Mouse (Mus musculus): Measurements from ENCODE around the gene Tsc22d2. TPM values are rescaled to one million over a fixed set of nuclear protein-coding genes. Genes with fewer than 3 reads are reported as not detected.

Gene Tsc22d2
- 9.2 and 9.7 TPM in 2 replicates for polyA plus RNA-seq (2014; fragmentation: Nextera tagmentation; extraction: Ambion mirVana)

GRCm38 (mm10) chr3:58414234-58414938 lies at the start of gene Tsc22d2:
Gene Tsc22d2 (plus strand): TSS chr3:58414715.
- peak within 1 kb of the TSS; percentile 97 for H3K9ac ChIP-seq (ENCODE audit: low read length)
- under 1% methylated on average over 52 of the region's 52 CpGs for WGBS
- peak within 1 kb of the TSS; percentile 98 for H3K4me2 ChIP-seq (ENCODE audit: low read length)
- H3K4me1 ChIP-seq (ENCODE audit: control insufficient read depth, insufficient read depth, low read length), result peaks cover 13% of the 10 kb centered on the region
- H3K27ac ChIP-seq (ENCODE audit: low read depth, low read length), result peak within 1 kb of the TSS; percentile 98
- H3K27me3 ChIP-seq (replicated peaks; ENCODE audit: control insufficient read depth, insufficient read depth, low read length), result no peaks in the 10 kb centered on the region
- peak within 1 kb of the TSS; percentile 99 for H3K4me3 ChIP-seq (ENCODE audit: low read depth, low read length)
- DNase-seq (ENCODE audit: low spot score) (peak; percentile 95), ATAC-seq (peak; percentile 83)
- H3K9me3 ChIP-seq (replicated peaks; ENCODE audit: control insufficient read depth, low read length), result no peaks in the 10 kb centered on the region
- H3K36me3 ChIP-seq (ENCODE audit: control insufficient read depth, insufficient read depth, low read length), result no peaks in the 10 kb centered on the region

- H3K27ac ChIP-seq (ENCODE audit: low read depth, low read length), result no peak overlapping the region
- no peak for ATAC-seq
- no peaks in the 10 kb centered on the region for H3K36me3 ChIP-seq (ENCODE audit: control insufficient read depth, insufficient read depth, low read length)
- no peak for DNase-seq (ENCODE audit: low spot score)
- H3K4me2 ChIP-seq (ENCODE audit: low read length), result no peak overlapping the region
- H3K4me1 ChIP-seq (ENCODE audit: control insufficient read depth, insufficient read depth, low read length), result peaks cover 1% of the 10 kb centered on the region; the same call in 1 of the 2 replicates
- no peaks in the 10 kb centered on the region for H3K27me3 ChIP-seq (replicated peaks; ENCODE audit: control insufficient read depth, insufficient read depth, low read length)
- no peak overlapping the region for H3K4me3 ChIP-seq (ENCODE audit: low read depth, low read length)
- WGBS, result 75% methylated on average over 3 of the region's 3 CpGs
- H3K9me3 ChIP-seq (replicated peaks; ENCODE audit: control insufficient read depth, low read length), result no peaks in the 10 kb centered on the region
- H3K9ac ChIP-seq (ENCODE audit: low read length), result no peak overlapping the region
These were observed 47.8 kb upstream of the Tsc22d2 start for GRCm38 (mm10) chr3:58366756-58367155.

GRCm38 (mm10) chr3:58370811-58371210 lies 43.7 kb upstream of the Tsc22d2 start:
- H3K27ac ChIP-seq (ENCODE audit: low read depth, low read length), result no peak overlapping the region
- no peaks in the 10 kb centered on the region for H3K9me3 ChIP-seq (replicated peaks; ENCODE audit: control insufficient read depth, low read length)
- H3K9ac ChIP-seq (ENCODE audit: low read length), result no peak overlapping the region
- WGBS, result 87% methylated on average over 2 of the region's 2 CpGs
- no peaks in the 10 kb centered on the region for H3K36me3 ChIP-seq (ENCODE audit: control insufficient read depth, insufficient read depth, low read length)
- peaks cover 8% of the 10 kb centered on the region for H3K4me1 ChIP-seq (ENCODE audit: control insufficient read depth, insufficient read depth, low read length)
- H3K4me2 ChIP-seq (ENCODE audit: low read length), result no peak overlapping the region
- H3K4me3 ChIP-seq (ENCODE audit: low read depth, low read length), result no peak overlapping the region
- DNase-seq (ENCODE audit: low spot score) (no peak), ATAC-seq (no peak)
- H3K27me3 ChIP-seq (replicated peaks; ENCODE audit: control insufficient read depth, insufficient read depth, low read length), result no peaks in the 10 kb centered on the region

- ATAC-seq, result peak; percentile 92
- Histone ChIP-seq H3K9ac (ENCODE audit: low read length) (peak overlapping the region; percentile 42; the same call in 1 of the 2 replicates), H3K27me3 (replicated peaks; ENCODE audit: control insufficient read depth, insufficient read depth, low read length) (no peaks in the 10 kb centered on the region), H3K36me3 (ENCODE audit: control insufficient read depth, insufficient read depth, low read length) (no peaks in the 10 kb centered on the region), H3K27ac (ENCODE audit: low read depth, low read length) (no peak overlapping the region), H3K4me1 (ENCODE audit: control insufficient read depth, insufficient read depth, low read length) (peaks cover 8% of the 10 kb centered on the region), H3K4me2 (ENCODE audit: low read length) (peak overlapping the region; percentile 35), H3K9me3 (replicated peaks; ENCODE audit: control insufficient read depth, low read length) (no peaks in the 10 kb centered on the region), H3K4me3 (ENCODE audit: low read depth, low read length) (peak overlapping the region; percentile 10; the same call in 1 of the 2 replicates)
- peak; percentile 91 for DNase-seq (ENCODE audit: low spot score)
- WGBS, result 4% methylated on average over 9 of the region's 9 CpGs
These were observed 42.2 kb upstream of the Tsc22d2 start for GRCm38 (mm10) chr3:58372066-58372904.

- H3K4me3 ChIP-seq (ENCODE audit: low read depth, low read length), result peak overlapping the region; percentile 10; the same call in 1 of the 2 replicates
- ATAC-seq (peak; percentile 47), DNase-seq (ENCODE audit: low spot score) (no peak)
- no peaks in the 10 kb centered on the region for H3K36me3 ChIP-seq (ENCODE audit: control insufficient read depth, insufficient read depth, low read length)
- H3K4me1 ChIP-seq (ENCODE audit: control insufficient read depth, insufficient read depth, low read length), result peaks cover 8% of the 10 kb centered on the region
- peak overlapping the region; percentile 35 for H3K4me2 ChIP-seq (ENCODE audit: low read length)
- H3K27me3 ChIP-seq (replicated peaks; ENCODE audit: control insufficient read depth, insufficient read depth, low read length), result no peaks in the 10 kb centered on the region
- 10% methylated on average over 5 of the region's 5 CpGs for WGBS
- H3K9ac ChIP-seq (ENCODE audit: low read length), result no peak overlapping the region
- H3K9me3 ChIP-seq (replicated peaks; ENCODE audit: control insufficient read depth, low read length), result no peaks in the 10 kb centered on the region
- no peak overlapping the region for H3K27ac ChIP-seq (ENCODE audit: low read depth, low read length)
These were observed 41.7 kb upstream of the Tsc22d2 start for GRCm38 (mm10) chr3:58372905-58373208.

- peaks cover 8% of the 10 kb centered on the region for H3K4me1 ChIP-seq (ENCODE audit: control insufficient read depth, insufficient read depth, low read length)
- H3K9ac ChIP-seq (ENCODE audit: low read length), result no peak overlapping the region
- no peak overlapping the region for H3K4me3 ChIP-seq (ENCODE audit: low read depth, low read length)
- no peaks in the 10 kb centered on the region for H3K9me3 ChIP-seq (replicated peaks; ENCODE audit: control insufficient read depth, low read length)
- no peaks in the 10 kb centered on the region for H3K36me3 ChIP-seq (ENCODE audit: control insufficient read depth, insufficient read depth, low read length)
- no peak overlapping the region for H3K4me2 ChIP-seq (ENCODE audit: low read length)
- no peak for ATAC-seq
- no peaks in the 10 kb centered on the region for H3K27me3 ChIP-seq (replicated peaks; ENCODE audit: control insufficient read depth, insufficient read depth, low read length)
- no peak for DNase-seq (ENCODE audit: low spot score)
- WGBS, result 92% methylated on average over 5 of the region's 5 CpGs
- H3K27ac ChIP-seq (ENCODE audit: low read depth, low read length), result no peak overlapping the region
These were observed 40.2 kb upstream of the Tsc22d2 start for GRCm38 (mm10) chr3:58374281-58374680.

- WGBS, result 54% methylated on average over 3 of the region's 3 CpGs
- Histone ChIP-seq H3K27ac (ENCODE audit: low read depth, low read length) (no peak overlapping the region), H3K27me3 (replicated peaks; ENCODE audit: control insufficient read depth, insufficient read depth, low read length) (no peaks in the 10 kb centered on the region), H3K36me3 (ENCODE audit: control insufficient read depth, insufficient read depth, low read length) (no peaks in the 10 kb centered on the region), H3K9ac (ENCODE audit: low read length) (no peak overlapping the region), H3K4me2 (ENCODE audit: low read length) (no peak overlapping the region), H3K4me3 (ENCODE audit: low read depth, low read length) (no peak overlapping the region), H3K4me1 (ENCODE audit: control insufficient read depth, insufficient read depth, low read length) (peaks cover 7% of the 10 kb centered on the region), H3K9me3 (replicated peaks; ENCODE audit: control insufficient read depth, low read length) (no peaks in the 10 kb centered on the region)
- DNase-seq (ENCODE audit: low spot score) (no peak), ATAC-seq (no peak)
These were observed 37.8 kb upstream of the Tsc22d2 start for GRCm38 (mm10) chr3:58376713-58377112.

GRCm38 (mm10) chr3:58377589-58378134 lies 36.9 kb upstream of the Tsc22d2 start:
- 25% methylated on average over 5 of the region's 5 CpGs for WGBS
- Histone ChIP-seq H3K4me3 (ENCODE audit: low read depth, low read length) (no peak overlapping the region), H3K36me3 (ENCODE audit: control insufficient read depth, insufficient read depth, low read length) (no peaks in the 10 kb centered on the region), H3K27me3 (replicated peaks; ENCODE audit: control insufficient read depth, insufficient read depth, low read length) (no peaks in the 10 kb centered on the region), H3K9me3 (replicated peaks; ENCODE audit: control insufficient read depth, low read length) (no peaks in the 10 kb centered on the region), H3K4me2 (ENCODE audit: low read length) (no peak overlapping the region), H3K27ac (ENCODE audit: low read depth, low read length) (no peak overlapping the region), H3K9ac (ENCODE audit: low read length) (no peak overlapping the region), H3K4me1 (ENCODE audit: control insufficient read depth, insufficient read depth, low read length) (no peaks in the 10 kb centered on the region; the same call in 1 of the 2 replicates)
- DNase-seq (ENCODE audit: low spot score) (peak; percentile 12), ATAC-seq (no peak)

All from forebrain, embryonic 14.5 days (tissue).